Mouse (Mus musculus) ES-CJ7 (cell line): ENCODE results near the gene Syt16.

ENCODE experiments used
- DNase-seq: peaks from one replicate; pipeline ENCODE4 v3.0.0; 2011; ENCODE audit warnings: low read depth, low spot score

Gene Syt16

DNA sequence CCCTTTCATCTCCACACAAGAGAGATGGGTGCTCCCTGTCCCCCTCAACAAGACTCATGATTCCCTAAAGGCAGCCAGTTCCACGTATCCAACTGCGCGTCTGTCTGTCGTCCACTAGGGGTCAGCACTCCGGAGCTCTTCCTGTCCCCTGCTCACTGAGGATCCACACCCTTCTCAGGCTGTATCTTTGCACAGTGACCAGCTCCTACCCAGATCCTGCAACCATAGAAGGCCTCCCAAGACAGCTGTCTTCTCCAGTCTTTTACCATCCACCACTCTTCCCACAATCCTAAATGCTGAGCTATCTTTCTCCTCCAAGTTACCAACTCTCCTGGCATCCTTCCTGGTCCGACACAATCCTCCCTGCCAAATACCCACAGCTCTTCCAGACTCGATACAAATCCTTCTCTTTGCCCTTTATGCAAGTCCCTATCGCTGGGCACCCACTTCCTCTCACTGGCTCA lies 12.0 kb downstream of the Syt16 start:
- DNase-seq = peak; percentile 67

DNA sequence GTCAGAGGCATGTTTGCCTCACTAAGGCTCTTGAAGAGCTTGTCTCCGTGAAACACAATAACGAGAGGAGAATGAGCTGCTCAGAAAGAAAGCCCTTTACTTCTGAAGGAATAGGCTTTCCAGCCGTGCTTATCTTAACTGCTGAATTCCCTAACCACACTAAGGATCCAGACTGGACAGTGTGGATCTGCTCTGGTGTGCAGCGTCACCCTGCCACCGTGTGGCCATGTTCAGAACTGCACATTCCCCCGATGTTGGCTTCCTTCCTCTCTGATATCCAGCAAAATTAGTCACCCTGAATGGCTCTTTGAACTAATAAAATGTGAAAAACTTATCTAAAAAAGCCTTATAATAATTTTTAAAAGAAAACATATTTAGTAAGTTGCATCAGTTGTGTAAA lies 16.3 kb downstream of the Syt16 start:
- peak; percentile 64 for DNase-seq

DNA sequence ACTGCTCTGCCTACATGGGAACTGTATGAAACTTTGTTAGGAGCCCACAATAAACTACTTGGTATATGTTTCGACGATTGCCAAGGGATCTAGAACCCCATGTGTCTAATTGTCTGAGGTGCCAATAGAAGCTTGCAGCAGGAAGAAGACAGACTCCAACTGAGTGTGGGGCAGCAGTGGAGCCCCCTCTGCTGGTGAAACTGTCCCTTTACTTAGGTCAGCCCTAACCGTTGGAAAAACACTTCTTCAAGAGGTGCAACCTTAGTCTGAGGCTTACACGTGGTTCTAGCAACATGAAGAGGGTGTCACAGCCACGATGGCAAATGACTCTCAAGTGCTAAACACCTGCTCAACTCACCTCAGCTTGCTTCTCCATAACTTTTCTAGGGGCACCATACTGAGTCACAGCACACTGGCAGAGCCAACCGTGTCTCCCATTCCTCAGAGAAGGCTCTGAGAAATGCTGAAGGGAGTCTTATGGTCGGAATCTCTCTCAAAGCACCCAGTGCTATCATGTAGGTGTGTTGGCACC lies 17.3 kb downstream of the Syt16 start:
- peak; percentile 43 for DNase-seq

DNA sequence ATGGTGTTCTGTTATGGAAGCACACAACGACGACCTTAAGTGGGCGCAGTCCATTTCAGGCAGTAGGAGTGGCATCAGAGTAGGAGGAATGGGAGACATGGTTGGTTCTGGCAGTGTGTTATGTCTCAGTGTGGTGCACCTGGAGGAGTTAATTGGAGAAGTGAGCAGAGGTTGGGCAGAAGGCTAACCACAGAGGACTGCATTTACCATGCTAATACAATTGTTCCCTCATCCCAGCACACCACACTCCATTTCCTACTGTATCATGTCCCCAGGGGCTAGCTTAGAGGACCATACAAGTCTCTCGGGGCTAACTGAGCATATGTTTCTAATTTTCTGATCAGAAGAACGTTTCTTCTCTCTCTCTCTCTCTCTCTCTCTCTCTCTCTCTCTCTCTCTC lies 18.0 kb downstream of the Syt16 start:
- DNase-seq = no peak

DNA sequence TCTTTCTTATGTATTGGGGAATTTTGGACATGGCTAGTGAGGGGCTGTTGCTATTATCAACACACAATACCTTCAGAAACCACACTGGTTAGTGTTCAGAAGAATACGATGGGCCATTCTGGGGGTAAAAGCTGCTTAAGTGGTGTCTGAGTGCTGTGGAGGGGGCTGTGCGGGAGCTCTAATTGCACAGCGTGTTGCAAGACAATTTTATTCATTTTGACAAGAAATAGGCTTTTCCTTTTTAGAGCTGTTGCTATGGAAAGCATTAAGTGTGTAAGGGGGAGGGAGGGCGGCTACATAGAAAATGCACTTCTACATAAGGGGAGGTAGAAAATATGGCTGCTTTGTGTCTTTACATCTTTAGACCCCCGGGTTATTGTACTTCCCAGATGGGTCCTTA lies 25.8 kb downstream of the Syt16 start:
- DNase-seq = no peak

DNA sequence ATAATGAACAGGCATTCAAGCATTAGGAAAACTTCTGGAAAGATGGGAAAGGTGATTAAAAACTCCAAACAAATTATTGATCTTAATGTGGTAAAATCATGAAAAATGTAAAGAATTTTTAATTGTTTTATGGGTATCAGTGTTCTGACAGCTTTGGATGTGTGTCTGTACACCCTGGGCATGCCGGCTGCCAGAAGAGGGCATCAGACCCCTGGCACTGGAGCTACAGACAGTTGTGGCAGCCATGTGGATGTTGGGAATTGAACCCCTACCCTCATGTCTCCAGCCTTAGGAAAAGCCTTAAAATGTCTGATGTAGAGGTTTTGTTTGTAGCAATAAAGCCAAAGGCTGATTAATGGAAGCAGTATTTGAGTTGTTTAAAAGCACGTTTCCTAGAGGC lies 27.5 kb downstream of the Syt16 start:
- DNase-seq = no peak

DNA sequence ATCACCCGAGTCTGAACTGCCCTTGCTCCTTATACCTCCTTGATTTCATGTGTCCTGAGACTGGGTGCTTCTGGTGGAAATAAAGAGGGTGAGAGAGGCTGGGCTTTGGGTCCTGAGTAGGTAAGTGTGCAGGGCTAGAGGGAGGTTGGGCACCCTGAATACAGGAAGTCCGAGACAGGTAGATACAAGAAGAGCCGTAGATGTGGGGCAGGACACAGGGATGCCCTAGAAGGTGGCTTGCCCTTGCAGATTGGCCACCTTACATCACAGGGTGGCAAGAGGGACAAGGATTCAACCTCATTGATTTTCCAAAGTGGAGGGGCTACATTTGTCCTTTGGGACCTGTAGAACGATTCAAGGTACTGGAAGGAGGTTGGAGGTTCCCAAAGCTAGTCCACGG lies 45.8 kb downstream of the Syt16 start:
- no peak for DNase-seq

DNA sequence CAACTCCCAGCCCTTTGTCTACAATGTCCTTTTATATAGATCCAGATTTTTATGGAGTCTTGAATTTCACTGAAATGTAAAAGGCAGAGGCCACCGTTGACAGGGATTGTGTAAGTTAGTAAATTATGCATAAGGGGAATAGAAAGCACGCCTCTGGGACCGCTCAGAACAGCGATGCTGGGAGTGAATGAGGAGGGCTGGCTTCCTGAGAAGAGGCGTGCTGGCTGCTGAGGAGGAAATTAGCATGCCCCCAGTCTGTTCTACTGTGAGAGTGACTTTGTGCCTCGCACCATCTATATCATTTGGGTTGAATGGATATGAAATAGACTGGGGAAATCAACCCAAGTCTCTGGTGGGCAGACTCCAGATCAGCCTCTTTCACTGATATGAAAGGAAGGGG lies 46.3 kb downstream of the Syt16 start:
- no peak for DNase-seq

DNA sequence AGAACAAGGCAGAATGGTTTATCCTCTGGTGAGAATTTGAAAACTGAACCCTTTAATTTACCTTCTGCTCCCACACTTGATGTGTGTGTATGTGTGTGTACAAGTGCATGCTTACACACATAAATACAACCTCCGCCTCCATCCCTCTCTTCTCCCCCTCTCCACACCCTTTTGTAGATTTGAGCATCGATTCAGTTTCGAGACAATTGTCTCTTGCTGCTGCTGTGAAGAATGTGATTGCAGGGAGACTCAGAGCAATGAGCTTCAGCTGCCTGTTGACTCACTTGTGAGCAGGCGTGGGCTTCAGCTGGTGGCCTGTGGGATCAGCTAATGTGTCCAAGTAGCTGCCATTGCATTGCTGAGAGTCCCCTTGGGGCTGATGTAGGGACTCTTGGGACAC lies 46.8 kb downstream of the Syt16 start:
- DNase-seq = no peak

DNA sequence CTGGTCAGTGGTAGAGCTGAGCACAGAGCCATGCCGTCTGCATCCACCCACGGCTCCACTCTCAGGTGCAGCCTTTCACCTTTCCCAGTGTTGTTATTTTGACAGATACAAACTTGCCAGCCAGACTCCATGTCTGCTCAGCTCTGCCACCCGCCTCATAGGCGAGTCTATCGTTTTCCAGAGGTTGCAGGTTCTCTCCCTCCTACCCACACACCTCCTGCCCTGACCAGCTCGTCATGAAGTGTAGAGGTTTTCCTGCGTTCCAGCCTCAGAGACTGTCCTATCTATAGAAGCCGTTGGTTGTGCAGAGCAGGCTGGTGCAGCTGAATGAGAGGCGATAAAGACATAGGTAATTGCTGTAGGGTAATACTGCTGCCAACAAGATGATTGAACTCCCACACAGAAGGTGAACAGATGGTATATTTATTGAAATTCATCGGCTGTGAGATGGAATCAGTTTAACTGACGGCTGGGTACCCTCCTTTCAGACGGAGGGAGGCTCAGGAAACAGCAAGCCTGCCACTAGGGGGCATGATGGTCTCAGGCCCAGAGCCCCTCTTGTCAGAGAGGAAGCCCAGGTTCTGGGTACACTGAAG lies 58.0 kb downstream of the Syt16 start:
- no peak for DNase-seq

DNA sequence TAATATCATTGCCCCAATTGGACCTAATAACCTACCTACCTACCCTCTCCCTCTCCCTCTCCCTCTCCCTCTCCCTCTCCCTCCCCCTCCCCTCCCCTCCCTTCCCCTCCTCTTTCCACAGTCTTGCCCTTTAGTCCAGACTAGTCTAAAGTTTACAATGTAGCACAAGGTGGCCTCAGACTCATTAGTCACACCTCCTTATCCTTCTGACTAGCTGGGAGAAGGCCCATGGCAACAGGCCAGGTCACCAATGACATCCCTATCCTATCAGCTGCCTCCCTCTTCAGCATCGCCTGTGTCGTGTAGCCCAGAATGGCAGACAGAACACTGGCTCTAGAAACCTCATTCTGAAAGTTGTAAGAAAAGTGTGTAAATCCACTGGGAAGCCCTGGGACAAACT lies 58.7 kb downstream of the Syt16 start:
- DNase-seq = no peak

DNA sequence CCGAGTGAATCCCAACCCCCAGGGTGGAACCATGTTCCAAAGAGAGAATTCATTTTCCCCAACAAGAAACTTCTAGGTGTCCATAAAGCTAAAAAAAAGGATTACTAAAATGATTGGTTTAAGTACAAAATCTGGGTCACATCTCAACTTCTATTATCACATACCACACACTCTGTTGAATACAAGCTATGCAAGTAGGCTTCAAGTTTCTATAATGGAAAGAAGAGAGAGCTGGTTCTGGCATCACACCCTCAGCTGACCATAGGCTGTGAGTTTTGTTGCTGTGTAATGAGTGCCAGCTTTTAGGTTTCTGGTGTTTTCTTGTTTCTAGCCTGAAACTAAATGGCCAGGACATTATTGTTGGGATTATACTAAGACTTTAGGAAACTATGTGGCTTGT lies 65.1 kb downstream of the Syt16 start:
- DNase-seq = no peak

DNA sequence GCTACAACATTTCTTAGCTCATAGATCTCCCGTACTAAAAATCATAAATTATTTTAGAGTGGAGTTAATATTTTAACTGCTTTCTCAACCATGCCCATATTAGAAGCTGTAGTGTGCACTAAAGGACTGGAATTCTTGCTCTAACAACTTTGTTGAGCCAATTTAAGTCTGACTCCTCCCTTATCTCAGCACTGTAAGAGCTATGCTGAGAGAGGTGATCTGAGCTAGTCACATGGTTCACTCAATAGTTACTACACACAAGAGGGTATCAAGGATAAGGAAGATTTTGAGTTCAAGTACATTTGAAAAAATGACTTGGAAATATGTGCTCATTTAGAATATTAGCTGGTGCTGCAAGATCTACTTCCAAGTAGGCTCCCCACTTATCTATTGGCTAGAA lies 71.5 kb downstream of the Syt16 start:
- DNase-seq = no peak

DNA sequence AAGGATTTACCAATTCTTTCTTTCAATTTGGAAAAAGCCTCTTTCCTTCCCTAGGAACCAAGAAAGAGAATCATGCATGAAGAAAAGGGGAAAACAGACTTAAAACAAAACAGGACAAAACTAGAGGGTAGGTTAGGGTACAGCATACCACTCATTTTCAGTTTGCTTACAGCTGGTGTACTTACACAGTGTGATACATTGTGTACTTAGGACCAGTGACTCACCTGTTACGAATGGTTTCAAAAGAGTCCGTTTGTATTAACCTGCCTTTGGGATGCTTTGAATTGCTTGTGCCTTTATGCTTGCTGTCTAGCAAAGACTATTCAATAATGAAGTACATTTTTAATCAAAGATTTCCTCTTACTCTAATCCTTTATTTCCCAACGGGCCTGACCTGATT lies 78.1 kb downstream of the Syt16 start:
- DNase-seq = no peak

DNA sequence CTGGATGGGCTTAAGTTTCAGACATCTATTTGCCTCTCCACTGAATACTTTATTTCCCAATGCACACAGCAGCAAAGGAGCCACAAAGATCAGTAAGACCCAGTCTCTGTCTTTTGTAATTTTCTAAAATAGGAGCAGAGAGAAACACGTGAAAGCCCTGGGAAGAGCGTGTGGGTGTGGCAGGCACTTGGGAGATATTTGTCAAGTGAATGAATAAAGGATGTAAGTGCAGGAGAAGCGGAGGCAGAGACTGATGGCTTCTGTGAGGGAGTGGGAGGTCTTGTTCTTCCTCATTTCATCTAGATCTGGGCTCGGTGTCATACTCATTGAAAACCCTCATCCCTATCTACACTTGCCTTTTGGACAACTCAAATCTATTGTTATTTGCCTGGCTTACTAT lies 78.6 kb downstream of the Syt16 start:
- no peak for DNase-seq

DNA sequence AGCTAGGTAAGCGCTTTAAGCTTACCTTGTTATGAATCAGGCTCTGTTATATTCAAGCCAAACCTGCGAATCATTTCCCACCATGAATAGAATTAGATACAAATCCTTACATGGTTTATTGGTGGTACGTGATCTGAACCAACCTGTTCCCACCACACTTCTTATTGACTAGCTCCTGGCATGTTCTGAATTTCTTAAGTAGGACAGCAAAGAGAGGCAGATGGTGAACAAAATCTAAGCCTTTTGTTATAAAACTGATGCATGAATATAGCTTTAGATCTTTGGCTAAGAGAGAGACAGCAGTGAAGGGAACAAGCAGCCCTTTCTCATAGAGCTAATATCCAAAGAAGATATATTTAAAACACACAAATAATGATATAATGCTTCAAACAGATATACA lies 83.7 kb downstream of the Syt16 start:
- DNase-seq = no peak

DNA sequence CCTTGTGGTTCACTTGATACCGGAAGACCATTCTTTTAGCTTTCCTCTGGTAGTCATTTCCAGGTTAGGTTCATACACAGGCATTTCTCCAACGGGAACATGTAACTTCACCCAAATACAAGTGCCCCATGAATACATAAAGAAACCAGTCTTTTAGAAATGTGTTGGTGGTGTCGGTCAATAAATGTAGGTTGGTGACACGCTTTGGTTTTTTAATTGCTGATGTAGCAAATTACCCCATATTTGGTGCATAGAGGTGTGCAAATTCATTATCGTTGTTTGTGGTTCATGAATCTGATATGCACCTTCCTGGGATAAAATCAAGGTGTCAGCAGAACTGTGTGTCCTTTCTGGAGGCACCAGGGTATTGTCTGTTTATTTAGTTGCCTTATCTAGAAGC lies 86.9 kb downstream of the Syt16 start:
- no peak for DNase-seq

DNA sequence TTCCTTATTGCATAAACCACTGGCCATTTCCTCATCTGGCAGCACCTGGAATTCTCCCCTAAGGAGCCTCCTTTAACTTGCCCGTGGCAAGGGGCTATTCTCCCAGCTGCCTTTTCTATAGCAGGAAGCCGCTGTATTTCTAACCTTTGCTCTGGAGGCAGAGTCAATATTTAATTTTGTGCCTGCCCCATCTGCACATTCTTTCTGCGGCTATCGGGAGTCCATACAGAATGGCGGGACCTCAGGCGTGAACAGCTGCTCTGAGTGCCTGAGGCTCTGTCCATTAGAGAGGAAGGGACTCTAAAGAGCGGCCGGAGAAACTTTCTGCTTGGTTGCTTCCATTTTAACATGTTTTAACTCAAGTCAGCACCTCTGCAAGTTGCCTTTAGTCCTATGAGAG lies 89.6 kb downstream of the Syt16 start:
- DNase-seq = no peak

DNA sequence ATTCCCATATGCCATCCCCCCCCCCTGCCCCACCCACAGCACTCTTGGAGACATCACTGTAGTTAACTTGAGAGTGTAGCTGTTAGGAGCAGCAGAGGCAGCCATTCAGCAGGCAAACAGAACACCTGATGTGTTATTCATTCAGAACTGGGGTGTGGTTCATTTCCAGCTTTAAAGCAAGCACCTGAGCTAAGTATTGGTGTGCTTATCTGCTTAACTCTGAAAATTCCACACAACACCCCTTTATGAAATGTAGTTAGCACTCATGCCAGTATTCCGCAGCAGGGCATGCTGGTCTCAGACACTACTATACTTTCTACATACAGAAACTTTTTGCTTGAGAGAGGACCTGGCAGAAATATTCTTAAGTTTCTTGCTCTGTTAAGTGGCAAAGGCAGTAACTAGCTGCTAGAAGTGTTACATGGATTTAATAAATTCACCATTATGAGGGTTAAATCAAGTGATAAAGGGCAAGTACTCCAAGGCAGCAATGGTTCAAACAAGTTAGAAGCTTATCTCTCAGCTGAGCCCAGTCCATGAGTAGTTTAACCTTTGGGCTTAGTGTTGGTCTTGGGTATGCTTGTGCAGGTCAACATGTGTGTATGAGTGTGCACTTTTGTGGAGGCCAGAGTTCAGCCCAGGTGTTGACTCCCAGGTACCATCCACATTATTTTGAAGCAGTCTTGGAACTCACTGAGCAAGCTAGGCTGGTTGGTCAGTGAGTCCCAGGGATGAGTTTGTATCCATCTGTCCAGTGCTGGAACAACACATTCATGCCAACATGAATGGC lies 92.1 kb downstream of the Syt16 start:
- no peak for DNase-seq

DNA sequence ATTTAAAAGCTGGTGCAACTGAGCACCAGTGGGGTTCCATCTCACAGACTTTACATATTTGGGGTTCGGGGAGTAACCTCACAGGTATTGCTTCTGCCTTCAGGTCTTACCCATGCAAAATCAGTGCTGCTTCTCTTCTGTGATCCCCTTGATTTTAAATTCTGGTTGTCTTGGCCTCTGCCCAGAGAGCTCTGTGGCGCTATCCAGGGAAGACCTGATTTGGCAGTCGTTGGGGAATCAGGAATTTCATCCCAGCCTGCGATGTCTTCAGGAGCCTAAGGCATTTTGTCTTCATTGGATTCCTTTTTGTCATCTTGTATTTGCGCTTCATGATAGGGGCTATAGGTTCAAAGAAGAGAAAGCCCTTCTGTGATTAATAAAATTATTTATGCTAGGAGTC lies 95.1 kb downstream of the Syt16 start:
- no peak for DNase-seq

DNA sequence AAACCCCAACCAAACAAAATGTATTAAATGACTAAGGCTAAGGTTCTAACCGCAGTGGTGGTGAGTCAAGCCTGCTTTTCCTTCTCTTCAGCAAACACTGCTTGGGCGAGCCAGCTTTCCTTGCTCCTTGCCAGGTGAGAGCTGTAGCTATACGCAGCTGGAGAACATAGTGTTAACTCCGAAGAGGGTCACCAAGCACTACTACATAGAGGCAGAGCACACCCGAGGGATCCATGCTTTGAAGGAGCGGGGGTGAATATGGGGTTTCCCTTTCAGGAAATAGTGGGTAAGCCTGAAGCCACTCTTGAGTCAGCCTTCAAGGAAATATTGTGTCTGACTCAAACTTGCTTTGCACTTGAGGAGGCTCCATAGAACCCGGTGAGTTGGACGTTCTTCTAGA lies 95.6 kb downstream of the Syt16 start:
- no peak for DNase-seq

DNA sequence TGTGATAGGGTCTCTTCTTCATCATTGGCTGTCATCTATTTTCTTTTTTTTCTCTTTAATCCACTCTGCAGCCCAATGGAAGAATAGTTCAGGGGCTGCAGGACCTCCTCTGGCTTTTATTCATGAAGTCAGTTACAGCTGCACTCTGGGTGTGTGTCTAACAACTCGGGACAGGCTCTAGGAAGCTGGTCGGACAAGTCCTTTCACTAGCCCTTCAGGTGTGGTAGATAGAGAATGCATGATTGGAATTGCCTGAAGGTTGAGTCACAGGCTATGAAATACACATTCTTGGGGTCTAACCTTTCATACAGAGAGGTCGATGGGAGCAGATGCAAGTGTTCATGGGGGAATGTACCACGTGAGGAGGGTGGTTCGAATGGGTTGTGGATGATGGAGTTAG lies 97.2 kb downstream of the Syt16 start:
- no peak for DNase-seq

DNA sequence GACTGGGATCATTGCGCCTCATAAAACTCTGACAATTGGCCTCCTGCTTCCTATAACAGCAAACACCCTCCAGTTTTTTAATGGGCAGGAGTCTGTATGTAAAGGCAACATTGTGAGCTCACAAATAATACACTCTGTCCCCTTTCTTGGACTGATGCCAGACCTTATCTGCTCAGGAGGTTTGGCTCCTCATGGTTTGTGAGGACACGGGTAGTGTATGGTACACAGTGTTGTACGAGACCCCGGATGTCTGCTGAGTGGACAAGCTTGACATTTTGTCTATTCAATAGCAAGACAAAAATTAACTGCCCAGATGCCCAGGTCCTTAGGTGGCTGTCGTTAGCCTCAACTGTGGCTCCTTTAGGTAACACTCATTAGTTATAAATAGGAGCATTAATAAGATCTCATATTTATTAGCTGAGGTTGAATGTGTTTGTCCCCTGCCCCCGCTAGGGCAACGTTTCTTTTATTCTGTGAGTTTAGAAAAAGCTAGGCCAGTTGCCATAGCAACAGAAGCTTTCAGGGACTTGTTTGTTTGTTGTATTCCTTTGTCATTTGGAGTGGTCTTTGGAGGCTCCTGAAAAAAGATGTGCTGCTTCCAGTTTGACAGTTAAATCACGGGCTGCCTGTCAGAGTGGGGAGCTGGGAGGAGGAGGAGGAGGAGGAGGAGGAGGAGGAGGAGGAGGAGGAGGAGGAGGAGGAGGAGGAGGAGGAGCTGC lies 101.3 kb downstream of the Syt16 start:
- DNase-seq = peak; percentile 10
